Comparison of ENCODE assay signal across 13 mouse cellular contexts in genomic region chr10:89690021-89690420, GRCm38 (mm10).
"Had no signal": no experiment of that assay in that cellular context is flagged by ENCODE, and none has a peak within 500 bp of the region (broad histone marks: within the 10 kb centered on the region; RNA-seq: fewer than 3 reads in every experiment).

No protein-coding gene starts in this region.

- ATAC-seq: intestine, embryonic 16.5 days; midbrain, embryonic 15.5 days had no signal

- H3K27ac ChIP-seq: limb, embryonic 12.5 days; lung, embryonic 15.5 days; macrophage; midbrain, embryonic 15.5 days; neural tube, embryonic 12.5 days; stomach, postnatal 0 days had no signal

- DNase-seq: kidney, adult 9 months; kidney, postnatal 36 days; layer of hippocampus, adult 9-11 months; lung, postnatal 14 days; thymus, postnatal 4 days had no signal

- H3K9ac ChIP-seq: limb, embryonic 12.5 days; lung, embryonic 15.5 days; midbrain, embryonic 15.5 days; neural tube, embryonic 12.5 days had no signal

- H3K27me3 ChIP-seq: limb, embryonic 12.5 days; lung, embryonic 15.5 days; midbrain, embryonic 15.5 days; neural tube, embryonic 12.5 days had no signal

- H3K4me2 ChIP-seq: limb, embryonic 12.5 days; lung, embryonic 15.5 days; midbrain, embryonic 11.5 days; midbrain, embryonic 15.5 days; neural tube, embryonic 12.5 days had no signal

- H3K36me3 ChIP-seq: limb, embryonic 12.5 days; lung, embryonic 15.5 days; midbrain, embryonic 15.5 days; neural tube, embryonic 12.5 days had no signal

- H3K9me3 ChIP-seq: limb, embryonic 12.5 days; lung, embryonic 15.5 days; midbrain, embryonic 15.5 days; neural tube, embryonic 12.5 days had no signal

- H3K4me3 ChIP-seq: limb, embryonic 12.5 days; lung, embryonic 15.5 days; midbrain, embryonic 15.5 days; neural tube, embryonic 12.5 days had no signal
